Mouse (Mus musculus): ENCODE data around the gene Itpr1.

Itpr1 gene

DNA sequence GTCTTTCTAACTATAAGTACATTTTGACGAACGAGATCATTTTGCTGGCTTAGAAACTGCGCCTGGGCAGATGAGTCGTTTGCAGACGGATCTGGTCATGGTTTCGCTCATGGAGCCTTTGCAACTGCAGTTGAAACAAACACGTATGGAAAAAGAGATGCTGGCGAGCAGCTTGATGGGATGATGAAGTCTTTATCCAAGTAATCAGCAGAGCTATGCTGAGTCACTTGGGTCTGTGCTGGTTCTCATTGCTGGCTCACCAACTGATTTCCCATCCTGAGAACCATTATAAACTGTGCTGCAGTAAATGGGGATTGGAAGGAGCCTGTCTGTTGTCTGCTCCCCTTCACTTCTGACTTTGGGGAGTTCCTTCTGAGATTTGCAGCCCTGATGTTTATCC, 31.7 kb downstream of the Itpr1 start:
- no peak for DNase-seq

DNA sequence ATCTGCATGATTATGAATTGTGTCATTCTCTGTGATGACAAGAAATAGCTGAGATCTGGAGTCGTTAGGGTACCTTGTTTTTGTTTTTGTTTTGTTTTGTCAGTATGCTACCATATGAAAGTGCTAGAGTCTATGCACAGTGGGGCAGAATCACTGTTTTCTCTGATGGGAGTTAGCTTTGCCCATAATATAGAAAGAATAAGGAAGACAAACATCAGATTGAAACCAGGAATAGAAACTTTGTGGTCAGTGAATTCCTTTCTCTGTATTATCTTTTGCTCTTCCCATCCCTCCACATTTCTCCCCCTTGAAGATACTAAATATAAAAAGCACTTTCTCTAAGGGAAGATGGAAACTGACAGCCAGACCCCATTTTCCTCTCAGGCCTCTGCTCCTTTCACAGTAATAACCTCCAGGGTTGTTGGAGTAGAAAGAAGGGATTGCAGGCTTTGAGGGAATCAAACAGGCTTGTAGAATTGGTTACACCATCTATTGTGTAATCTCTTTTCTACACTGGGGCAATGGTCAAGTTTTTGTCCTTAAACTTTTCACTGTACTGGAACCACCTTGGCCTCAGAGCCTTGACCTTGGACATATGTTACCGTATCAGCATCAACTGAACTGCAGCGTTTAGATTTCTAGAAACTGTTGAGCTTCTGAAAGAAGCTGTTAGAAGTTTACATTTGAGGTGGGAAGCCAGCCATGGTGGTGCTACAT, 33.6 kb downstream of the Itpr1 start:
- DNase-seq: no peak

DNA sequence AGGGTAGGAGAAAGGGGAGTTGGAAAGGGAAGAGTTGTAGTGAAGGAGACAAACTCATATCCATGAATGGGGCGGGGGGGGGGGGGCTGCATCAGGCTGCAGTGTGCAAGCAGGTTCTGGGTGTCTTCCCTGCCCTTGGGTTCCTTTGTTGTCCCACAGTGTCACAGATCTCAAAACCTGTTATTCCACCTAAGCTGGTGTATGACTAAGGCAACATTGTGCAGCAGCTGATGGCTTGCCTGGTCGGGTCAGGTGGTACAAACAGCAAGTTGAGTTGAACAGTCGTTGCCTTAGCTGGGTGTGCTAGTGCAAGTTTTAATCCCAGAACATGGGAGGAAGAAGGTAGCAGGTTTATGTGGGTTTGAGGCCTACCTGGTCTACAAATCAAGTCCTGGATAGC, 34.3 kb downstream of the Itpr1 start:
- no peak for DNase-seq

DNA sequence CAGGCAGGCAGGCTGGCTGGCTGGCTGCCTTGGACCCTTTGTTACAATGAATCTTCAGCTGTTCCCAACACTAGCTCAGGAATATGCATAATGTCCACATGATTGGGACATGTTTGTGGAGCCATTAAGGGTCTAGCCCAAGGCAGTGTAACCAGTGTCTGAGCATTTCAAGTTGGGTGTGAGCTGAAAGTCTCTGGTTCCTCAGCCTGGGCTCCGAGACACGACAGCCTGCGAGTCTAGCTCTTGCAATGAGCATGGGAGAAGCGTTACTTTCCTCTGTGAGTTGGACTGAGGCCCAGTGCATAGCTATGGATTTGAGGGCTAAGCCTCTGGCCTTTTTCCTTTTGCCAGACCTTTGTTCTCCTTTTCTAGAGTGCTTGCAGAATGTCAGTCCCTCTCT, 35.6 kb downstream of the Itpr1 start:
- no peak for DNase-seq

DNA sequence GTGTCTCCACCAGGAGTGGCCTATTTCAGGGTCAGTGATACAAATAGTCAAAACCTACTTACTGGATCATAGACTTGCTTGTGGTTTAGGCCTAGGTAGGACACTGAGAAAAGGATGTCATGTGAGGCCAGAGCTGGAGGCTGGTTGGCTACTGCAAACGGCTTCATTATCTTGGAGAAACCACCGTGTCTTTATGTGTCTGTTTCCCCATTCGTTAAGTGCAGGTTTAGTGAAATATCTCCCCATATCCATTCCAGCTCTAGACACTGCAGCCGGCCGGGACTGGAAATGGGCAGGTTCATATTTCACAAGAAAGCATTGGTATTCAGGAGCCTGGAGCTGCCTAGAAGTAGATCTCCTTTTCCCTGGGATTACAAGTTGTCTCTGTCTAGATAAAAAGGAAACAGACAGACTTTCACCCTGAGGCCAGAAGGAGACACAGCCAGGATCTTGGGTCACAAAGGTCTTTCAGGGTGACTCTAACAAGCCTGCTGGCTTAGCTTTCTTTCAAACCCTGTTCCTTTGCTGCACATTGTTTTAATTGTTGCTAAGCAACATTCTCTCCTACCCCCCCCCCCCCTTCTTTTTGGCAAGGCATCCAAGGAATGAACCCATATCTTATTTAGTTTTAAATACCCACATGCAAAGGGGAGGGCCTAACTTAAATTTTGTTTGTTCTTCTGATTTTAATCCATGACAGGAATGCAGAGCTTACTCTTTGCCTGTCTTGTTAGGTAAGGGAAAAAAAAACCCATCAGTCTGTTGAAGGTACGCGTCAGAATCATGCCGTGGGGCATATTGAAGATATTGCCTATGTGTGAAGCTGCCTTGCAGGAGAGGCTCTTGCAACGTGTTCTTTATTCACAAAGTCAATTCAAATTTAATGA, 36.4 kb downstream of the Itpr1 start:
- DNase-seq: no peak

DNA sequence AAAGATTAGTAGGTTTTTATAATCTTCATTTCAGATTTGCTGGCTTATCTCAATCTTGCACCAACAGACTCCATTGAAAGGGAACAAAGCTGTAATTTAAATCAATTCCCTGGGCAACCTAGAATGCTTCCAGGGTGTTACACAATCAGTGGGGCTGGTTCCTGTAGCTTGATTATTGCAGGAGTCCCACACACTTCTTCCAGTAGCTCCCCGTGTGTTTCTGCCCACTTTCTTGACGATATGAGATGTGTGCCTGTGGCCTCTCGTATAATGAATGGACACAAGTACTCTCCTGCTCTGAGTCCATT, 37.0 kb downstream of the Itpr1 start:
- DNase-seq: no peak

DNA sequence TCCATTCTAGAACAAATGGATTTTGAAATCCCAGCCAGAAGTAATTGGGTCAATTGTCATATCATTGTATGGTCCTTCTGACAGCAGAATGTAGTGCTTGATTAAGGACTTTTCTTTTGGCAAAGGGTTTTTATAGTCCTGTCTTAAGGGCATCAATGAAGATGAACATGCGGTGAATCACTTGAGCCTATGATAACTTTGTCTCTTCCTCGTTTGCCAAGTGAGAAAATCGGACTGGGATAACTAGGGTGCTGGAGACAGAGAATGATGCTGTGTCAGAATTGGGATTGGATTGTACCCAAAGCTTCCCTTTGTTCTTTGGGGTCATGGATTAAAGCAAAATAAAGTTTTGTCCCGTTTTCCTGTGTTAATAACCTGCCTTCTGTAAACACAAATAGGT, 37.5 kb downstream of the Itpr1 start:
- DNase-seq: no peak

DNA sequence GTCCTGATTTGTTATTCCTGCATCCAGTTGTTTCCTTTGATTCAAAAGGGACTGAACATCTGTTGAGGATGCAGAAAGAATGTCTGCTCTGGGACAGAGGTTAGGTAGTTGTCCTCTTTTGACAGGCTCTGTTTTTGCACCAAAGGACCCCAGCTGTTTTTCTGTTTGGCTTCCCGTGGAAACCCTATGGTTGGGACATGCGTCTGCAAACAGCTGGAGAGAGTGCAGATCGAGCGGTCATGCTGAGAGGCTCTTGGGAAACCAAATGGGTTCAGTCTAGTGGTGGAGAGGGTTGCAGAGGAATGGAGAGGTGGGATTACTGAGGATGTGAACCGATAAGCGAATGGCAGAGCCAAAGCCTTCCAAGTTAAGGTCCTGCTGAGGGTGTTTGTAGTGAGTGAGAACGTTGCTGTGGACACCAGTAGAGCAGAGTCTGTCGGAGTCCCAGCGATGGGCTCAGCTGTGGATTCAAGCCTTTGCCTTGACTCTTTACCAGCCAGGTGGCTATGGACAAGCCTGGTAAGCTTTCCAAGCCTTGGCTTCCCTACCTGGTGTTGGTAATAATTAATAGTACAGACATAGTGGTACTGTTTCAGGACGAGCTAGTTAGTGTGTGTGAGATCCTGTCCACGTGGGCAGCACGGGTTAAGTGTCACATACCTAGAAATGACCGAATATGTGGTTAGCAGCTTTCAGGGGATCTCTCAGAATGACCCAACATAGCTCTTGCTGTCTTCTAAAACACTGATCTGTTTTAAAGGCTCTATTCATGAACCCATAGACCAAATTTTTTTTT, 39.9 kb downstream of the Itpr1 start:
- DNase-seq: no peak

DNA sequence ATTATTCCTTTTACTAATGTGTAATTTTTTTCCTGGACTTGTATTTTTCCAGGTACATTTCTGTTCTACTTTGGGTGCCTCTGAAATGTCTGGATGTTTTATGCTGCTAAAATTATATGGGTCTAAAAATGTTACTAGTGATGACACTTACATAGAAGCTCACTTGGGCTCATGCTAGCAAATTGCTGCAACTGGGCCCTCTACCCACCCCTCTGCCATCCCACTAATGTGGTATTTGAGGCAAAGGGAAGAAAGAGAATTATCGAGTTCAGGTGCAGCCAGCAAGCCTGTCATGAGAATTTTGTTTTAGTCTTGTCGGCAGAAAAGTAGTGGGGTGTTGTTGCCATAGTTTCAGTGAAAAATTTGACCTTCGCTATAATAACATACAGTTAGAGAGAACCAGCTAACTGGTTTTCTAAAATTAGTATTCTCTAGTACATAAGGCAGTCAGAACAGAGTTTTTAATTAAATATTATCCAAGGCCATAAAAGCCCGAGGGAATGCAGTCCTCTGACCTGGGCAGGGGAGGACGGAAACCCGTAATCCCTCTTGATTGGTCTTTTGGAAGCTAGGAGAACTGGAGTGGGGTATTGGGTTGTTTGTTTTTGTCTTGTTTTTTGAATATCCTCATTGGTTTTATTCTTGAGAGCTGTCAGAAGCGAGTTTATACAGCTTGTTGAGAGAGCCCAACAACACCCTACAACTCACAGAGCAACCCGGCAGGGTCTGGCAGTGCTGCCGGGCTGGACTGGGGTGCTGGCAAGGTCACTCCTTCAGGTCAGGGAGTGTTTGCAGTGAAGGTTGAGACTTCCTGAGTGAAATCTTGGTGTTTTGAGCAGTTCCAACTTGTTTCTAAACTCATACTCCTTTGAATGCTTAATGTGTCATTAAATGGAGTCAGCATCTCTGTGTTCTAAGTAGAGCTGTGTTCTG, 41.5 kb downstream of the Itpr1 start:
- DNase-seq: no peak

DNA sequence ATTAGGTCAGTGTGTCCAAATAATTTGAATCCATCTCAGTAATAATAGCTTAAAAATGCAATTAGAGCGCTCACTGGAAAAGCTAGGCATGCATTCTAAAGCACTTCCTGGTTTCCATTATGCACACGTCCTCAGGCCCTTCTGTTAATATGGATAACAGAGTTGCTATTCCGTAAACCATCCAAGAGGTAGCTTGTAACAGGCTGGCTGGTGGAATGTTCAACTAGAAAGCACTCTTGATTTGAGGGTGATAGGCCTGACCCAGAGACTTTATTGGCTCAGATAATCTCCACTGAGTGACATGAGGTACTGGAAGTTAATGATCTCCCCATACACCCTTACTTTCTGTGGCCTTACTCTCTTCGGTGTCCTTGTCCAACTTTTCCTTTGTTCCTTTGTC, 43.0 kb downstream of the Itpr1 start:
- DNase-seq: no peak

DNA sequence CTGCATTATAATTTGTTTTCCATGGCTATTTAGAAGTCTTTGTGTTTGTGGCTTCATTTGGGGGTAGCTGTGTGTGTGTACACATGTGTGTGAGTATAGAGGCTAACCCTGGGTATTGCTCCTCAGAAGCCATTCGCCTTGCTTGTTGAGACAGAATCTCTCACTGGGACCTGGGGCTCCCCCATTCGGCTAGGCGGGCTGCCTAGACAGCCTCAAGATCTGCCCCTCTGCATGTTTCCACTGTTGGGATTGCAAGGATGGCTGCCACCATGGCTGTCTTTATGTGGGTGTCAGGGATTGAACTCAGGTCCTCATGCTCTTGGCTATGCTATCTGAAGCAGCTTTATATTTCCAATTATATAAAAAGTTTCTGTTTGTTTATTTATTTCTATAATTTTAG, 44.3 kb downstream of the Itpr1 start:
- no peak for DNase-seq

DNA sequence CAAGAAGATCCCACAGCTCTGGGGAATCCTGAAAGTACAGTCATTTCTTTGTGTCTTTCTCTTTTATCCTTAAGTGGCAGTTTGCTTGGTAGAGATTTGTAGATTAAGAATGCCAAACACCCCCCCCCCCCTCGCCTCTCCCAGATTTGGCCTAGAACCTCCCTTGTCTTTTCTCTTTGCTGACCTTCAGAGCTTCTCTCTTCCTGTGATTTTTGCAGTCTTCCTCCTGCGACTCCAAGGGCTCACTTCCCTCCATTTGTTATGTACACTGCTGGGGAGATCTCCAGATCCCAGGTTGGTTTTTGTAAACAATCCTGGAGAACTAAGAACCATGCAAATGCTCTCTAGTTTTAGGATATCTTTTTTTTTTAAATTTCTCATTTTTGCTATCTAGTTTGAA, 45.7 kb downstream of the Itpr1 start:
- DNase-seq: no peak

DNA sequence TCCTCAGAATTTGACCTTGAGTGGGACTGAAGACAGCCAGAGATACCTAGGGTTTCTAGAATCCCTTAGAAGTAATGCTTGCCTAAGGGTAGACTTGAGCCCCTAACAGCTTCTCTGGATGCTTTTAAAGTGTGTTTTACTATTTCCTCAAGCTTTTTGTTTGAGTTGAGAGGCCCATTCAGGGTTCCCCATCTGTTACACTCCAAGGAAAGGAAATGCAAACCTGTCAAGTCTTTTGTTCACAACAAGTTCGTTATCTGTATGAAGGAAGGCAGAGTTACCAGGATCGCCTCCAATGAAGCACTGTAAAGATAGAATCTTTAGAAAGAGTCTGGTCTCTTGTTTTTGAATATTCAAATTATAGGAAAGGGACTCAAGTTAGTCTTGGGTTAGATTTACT, 46.8 kb downstream of the Itpr1 start:
- no peak for DNase-seq

DNA sequence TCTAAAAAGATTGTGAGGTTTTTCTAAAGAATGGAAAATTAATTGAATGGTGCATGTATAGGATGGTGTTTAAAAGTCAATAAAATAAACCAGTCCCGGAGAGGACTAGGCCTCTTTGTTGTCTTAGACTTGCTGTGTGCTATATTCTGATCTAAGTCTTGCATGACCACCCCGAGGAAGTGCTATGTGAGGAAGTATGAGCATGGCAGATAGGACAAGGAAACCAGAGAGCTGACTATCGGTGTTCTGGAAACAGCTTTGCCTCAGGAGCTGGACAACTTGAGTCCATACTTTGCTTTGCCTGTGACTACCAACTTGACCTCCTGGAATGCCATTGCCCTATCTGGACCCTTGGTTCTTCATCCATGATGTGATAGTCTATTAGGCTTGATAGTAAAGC, 48.6 kb downstream of the Itpr1 start:
- DNase-seq: no peak

DNA sequence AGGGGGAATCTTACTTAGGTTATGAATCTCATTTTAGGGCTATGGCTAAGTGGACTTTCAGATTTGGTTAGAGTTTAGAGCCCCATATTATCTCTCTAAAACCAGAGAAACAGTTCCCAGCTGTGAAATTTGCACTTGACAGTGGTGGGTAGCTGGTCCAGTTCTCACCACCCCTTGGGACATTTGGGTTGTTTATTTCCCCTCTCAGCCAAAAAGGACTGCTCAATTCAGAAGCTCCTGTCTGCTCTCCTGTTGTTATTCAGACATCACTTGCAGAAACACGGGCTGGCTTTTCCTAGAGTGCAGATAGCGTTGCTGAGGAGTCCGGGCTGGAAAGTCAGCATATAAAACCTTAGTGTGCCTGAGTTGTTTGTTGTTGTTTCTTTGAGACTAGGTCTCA, 51.3 kb downstream of the Itpr1 start:
- no peak for DNase-seq

DNA sequence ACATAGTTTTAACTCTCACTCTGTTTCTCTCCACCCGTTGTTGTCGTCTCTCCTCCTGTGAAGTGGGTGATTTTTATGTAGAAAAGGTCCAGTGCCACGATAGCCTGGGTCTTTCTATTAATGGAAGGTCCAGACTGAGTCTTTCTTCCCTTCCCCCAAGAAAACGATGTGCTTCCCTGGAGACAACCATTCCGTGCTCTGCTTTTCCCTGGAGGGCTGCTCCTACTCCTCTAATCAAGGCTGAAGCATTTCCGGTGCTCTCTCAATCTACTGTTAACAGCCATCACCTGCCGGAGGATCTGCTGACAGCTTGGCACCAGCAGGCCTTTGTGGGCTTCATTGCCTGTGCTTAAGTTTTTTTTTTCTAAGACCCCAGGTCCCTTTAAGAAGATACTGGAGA, 60.6 kb downstream of the Itpr1 start:
- DNase-seq: no peak

DNA sequence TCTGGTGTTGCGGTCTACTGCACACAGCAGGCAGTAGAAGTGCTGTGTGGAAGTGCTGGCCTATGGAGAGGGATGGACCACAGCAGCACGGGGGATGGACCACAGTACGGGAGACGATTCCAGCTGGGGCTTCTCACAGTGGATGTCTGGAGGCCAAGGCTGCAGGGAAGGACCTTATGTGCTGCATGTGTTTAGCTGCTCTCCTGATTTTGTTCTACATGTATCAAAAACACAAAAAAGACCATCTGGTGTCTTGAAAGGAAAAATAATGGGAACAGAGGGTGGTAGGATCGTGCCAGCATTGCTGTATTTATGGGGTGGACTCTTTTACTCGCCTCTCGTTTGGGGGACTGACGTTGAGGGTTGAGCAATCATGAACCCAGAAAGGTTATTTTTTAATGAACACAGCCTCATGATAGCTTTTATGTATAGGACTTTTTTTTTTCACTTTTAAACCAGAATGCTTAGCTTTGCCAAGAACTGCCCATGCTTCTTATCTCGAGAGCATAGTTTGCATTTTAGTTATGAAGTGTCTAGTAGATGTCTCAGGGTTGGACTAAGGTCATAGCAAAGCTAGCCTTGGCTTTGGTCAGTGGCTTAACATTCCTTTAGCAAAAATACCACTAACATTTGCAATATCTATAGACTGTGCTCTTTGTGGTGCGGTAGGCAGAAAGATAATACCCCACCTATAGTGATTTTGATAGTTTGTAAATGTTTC, 61.6 kb downstream of the Itpr1 start:
- peak in 1 of 2 experiments; percentile 12 for DNase-seq

DNA sequence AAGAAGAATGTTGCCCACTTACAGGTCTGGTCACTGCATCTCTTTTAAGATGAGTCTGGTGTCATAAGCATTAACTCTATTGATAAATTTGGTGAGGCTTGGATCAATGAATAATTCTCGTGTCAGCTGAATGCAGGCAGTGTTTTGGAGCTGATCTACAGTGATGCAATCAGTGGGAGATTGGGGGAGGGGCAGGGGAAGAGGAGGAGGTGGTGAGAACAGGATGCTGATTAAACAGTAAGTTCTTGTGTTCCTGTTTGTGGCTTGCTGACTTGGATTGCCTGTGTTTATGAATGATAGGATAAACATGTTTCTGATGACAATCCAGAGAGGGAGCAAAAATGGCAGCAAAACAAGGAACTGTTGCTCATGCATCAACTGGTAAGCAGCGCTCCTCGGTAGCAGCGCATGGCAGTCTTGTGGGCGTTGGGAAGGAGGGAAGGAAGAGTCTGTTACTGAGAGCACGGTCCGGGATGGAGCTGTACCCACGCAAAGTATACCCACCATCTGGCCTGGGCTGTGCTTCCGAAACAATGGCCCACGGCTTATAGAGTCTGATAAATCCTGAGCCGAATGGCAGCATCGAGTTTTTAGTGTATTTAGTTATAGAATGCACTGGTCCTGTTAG, 64.1 kb downstream of the Itpr1 start:
- DNase-seq: no peak

DNA sequence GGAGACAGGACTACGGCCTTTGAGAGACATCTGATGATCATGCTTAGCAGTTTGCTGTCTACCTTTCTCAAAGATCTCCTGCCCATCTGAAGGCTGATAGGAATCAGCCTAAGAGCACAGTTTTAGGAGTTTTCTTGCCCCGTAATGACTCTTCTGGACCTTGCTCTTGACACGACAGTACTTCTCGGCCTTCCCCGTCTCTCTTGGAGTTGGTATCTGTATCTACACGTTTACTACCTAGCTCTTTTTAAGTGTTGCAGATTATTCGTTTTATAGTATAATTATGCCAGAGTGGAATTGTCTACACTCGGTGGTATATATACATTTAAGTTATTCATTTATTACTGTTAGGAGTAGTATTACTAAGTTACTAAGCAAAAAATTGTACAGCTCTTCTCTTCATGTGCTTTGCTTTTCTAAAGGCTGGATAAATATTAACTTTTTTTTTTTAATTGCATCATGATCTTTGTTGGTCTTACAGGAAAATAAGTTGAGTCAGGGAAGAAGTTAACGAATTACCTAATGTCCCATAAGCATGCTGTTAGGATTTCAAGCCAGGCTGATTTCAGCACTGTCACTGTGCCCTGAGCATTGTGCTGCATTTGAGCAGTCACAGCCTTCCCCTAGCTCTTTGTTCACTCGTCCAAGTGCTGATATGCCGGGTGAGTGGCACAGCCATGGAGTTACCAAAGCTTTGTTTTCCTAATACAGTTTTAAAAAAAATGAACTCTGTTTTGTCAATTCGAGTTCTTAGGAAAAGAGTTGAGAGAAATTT, 64.9 kb downstream of the Itpr1 start:
- no peak for DNase-seq

DNA sequence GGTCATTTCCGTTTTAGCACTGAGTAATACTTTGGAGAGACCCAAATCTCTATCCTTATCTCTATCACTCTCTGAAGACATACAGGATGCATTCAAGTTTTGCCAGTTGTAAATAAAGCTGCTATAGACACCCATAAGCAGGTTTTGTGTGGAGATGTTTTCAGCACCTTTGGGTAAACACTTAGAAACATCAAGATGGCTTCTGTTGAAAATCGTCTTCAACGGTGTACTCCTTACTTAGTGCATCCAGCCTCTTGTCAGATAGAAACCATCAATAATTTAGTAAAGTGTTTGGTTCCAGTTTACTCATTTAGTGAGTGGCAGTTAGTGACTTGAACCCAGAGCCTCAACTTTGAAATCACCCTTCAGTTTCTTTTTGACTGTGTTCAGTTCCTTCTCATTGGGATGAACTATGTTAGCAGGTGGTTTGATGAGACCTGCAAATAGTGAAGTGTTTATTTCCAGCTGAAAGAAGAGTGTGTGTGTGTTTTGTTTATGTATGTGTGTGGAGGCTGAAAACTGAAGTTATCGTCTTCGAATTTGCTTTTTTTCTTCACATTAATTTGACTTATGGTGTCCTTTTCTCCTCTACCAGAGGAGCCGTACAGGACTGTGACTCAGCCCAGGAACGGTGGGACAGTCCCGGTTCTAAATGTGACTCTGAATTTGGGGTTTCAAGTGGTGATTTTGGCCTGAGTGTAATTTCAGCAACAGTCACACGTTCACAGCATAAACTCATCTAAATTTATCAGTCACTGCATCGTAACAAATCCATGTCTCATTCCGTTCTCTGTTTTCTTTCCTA, 66.1 kb downstream of the Itpr1 start:
- no peak for DNase-seq

All from cerebellum, postnatal 36 days (tissue).